Mouse (Mus musculus): ENCODE results near the gene Maco1. TPM values are rescaled to one million over a fixed set of nuclear protein-coding genes. Genes with fewer than 3 reads are reported as not detected.

The Maco1 gene
- total RNA-seq, 2 experiments from 2014 or later = 14.7 to 17.0 TPM

GRCm38 (mm10) chr4:134753516-134754261, 99.5 kb downstream of the Maco1 start:
- DNase-seq (ENCODE audit: low spot score) = no peak

- DNase-seq (ENCODE audit: low spot score) = no peak
These were observed 100.2 kb downstream of the Maco1 start for GRCm38 (mm10) chr4:134752911-134753426.

Other genes with a start within 250 kb of the Maco1 start
- gene Man1c1, start 149.1 kb downstream of the Maco1 start, total RNA-seq (2021) = 1 to 10 TPM; 2.5 to 3.6 TPM
- 1 to 10 TPM; 3.9 to 5.6 TPM for gene Ldlrap1, start 85.3 kb downstream of the Maco1 start, total RNA-seq (2021)
- not detected for gene Rhd, start 11.2 kb upstream of the Maco1 start, total RNA-seq (2021)
- gene Tmem50a, start 61.7 kb upstream of the Maco1 start, total RNA-seq (2021) = 10 to 100 TPM; 29.9 to 31.9 TPM
- 100 to 1,000 TPM; 149 to 155 TPM for gene Rsrp1, start 70.2 kb upstream of the Maco1 start, total RNA-seq (2021)
- gene Syf2, start 77.6 kb upstream of the Maco1 start, total RNA-seq (2021) = 10 to 100 TPM; 43.3 to 43.9 TPM

Data from gastrocnemius, adult 18-20 months (tissue).